Mouse (Mus musculus) urinary bladder, postnatal 0 days (tissue): Measurements from ENCODE around the gene Bcl2l13. TPM values are rescaled to one million over a fixed set of nuclear protein-coding genes. Genes with fewer than 3 reads are reported as not detected.

Experiments used
- microRNA-seq: library from miRNA; unstranded; fragments of <30 nt; microRNA quantifications from one replicate; pipeline ENCODE4, GENCODE M21; 2016
- polyA plus RNA-seq: library from polyadenylated mRNA; unstranded; fragments of >200 nt; fragmentation: Nextera tagmentation; extraction: Ambion mirVana; gene quantifications from 2 replicates; pipeline ENCODE4 v1.2.1, GENCODE M21; 2015

The Bcl2l13 gene
- 12.3 and 15.4 TPM in 2 replicates for polyA plus RNA-seq

GRCm38 (mm10) chr6:120835474-120836374 is at the start of gene Bcl2l13:
Gene Bcl2l13 (plus strand): TSS chr6:120836212.

GRCm38 (mm10) chr6:120822307-120822928 is 13.6 kb upstream of the Bcl2l13 start, which contains the start of gene Atp6v1e1:
Gene Atp6v1e1 (minus strand): TSS chr6:120822793.

GRCm38 (mm10) chr6:120916074-120916971 is 80.3 kb downstream of the Bcl2l13 start, which contains the start of gene Bid:
Gene Bid (minus strand): TSS chr6:120916853.

Small RNAs within 50 kb of the gene (microRNA-seq; reads per million reads assigned to microRNA genes)
- not detected for gene Gm25193

Other genes starting within 250 kb of the Bcl2l13 start
- gene Cecr2, start 169.8 kb upstream of the Bcl2l13 start, polyA plus RNA-seq: 0.22 and 0.36 TPM in 2 replicates
- not detected in 2 replicates for gene Slc25a18, start 62.6 kb upstream of the Bcl2l13 start, polyA plus RNA-seq
- gene Atp6v1e1, start 13.4 kb upstream of the Bcl2l13 start, polyA plus RNA-seq: 125 and 129 TPM in 2 replicates
- gene Bid, start 80.6 kb downstream of the Bcl2l13 start, polyA plus RNA-seq: 15.9 and 17.1 TPM in 2 replicates